Mouse (Mus musculus) layer of hippocampus, adult 11-12 months (tissue): ENCODE measurements around the gene Il6ra.

Source experiments
- DNase-seq: peaks from one replicate; pipeline ENCODE4 v3.0.0; 2022; ENCODE audit warnings: low spot score

The Il6ra gene

GRCm38 (mm10) chr3:89848083-89848482 is 64.9 kb downstream of the Il6ra start:
- DNase-seq, result no peak

- no peak for DNase-seq
These were observed 65.4 kb downstream of the Il6ra start for GRCm38 (mm10) chr3:89847596-89847995.

- DNase-seq, result no peak
These were observed 65.9 kb downstream of the Il6ra start for GRCm38 (mm10) chr3:89847126-89847525.

GRCm38 (mm10) chr3:89845814-89846213 is 67.2 kb downstream of the Il6ra start:
- DNase-seq, result no peak

GRCm38 (mm10) chr3:89843148-89843547 is 69.8 kb downstream of the Il6ra start:
- DNase-seq, result no peak

GRCm38 (mm10) chr3:89842258-89842657 is 70.7 kb downstream of the Il6ra start:
- no peak for DNase-seq

- no peak for DNase-seq
These were observed 77.6 kb downstream of the Il6ra start for GRCm38 (mm10) chr3:89835362-89835761.

- no peak for DNase-seq
These were observed 82.0 kb downstream of the Il6ra start, which contains the start of gene She for GRCm38 (mm10) chr3:89830815-89831591. Gene She (plus strand): TSS chr3:89831370.

- DNase-seq, result no peak
These were observed 86.7 kb downstream of the Il6ra start for GRCm38 (mm10) chr3:89826295-89826694.

GRCm38 (mm10) chr3:89823594-89823993 is 89.4 kb downstream of the Il6ra start:
- no peak for DNase-seq

- DNase-seq, result no peak
These were observed 91.2 kb downstream of the Il6ra start for GRCm38 (mm10) chr3:89821548-89822480.

GRCm38 (mm10) chr3:89821096-89821513 is 91.9 kb downstream of the Il6ra start:
- no peak for DNase-seq

- DNase-seq, result no peak
These were observed 92.5 kb downstream of the Il6ra start for GRCm38 (mm10) chr3:89820311-89821095.

GRCm38 (mm10) chr3:89819897-89820296 is 93.1 kb downstream of the Il6ra start:
- DNase-seq, result no peak

- no peak for DNase-seq
These were observed 94.4 kb downstream of the Il6ra start for GRCm38 (mm10) chr3:89818605-89819004.

- peak; percentile 14 for DNase-seq
These were observed 95.9 kb downstream of the Il6ra start for GRCm38 (mm10) chr3:89817056-89817455.
